Mouse (Mus musculus): ENCODE data around the gene Setd1a.

DNA sequence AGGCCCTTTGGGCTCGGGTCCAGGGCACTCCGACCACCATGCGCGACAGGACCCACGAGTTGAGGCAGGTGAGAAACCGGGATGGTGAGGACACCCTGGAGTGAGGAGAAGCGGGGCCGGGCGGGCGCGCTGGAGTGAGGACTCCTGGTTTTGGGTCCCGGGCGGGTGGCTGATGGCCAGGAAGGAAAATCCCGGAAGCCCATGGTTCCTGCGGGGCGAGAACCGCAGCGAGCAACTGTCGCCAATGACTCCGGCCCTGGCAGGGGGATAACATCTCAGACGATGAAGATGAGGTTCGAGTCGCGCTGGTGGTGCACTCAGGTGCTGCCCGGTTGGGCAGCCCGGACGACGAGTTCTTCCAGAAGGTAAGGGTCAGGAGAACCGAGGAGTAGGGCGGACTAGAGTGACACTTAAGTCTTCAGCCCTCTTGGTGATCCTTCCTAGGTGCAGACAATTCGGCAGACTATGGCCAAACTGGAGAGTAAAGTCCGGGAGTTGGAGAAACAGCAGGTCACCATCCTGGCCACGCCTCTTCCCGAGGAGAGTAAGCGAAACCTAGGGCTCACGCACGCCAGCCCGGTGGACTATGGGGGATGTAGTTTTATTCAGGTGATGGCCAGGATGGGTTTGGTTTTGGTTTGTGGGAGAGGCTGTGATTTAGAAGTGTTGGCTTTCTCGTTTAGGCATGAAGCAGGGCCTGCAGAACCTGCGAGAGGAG, 65.7 kb downstream of the Setd1a start:
- no peak for TF ChIP-seq CTCF (IDR thresholded peaks at IDR 0.05; ENCODE audit: low read depth, low read length)
- no peak for TF ChIP-seq POLR2AphosphoS5 (IDR thresholded peaks at IDR 0.05; ENCODE audit: insufficient replicate concordance, low read depth, low read length)
- no peak for TF ChIP-seq TAL1 (conservative IDR thresholded peaks at IDR 0.05; ENCODE audit: low read depth, low read length)

All from G1E (cell line).